14 mouse cellular contexts compared by ENCODE assay signal in genomic region chr19:4713886-4714285, GRCm38 (mm10). TPM values are rescaled to one million over a fixed set of nuclear protein-coding genes. Genes with fewer than 3 reads are reported as not detected.
DNase-seq lines count a peak whose midpoint lies in the region; ATAC-seq lines count a peak whose summit lies in the region.
"Had no signal": no experiment of that assay in that cellular context is flagged by ENCODE, and none has a peak within 500 bp of the region (broad histone marks: within the 10 kb centered on the region; RNA-seq: fewer than 3 reads in every experiment).

No protein-coding gene starts in this region.

- no peaks in the 10 kb centered on the region for H3K9me3 ChIP-seq in forebrain, embryonic 12.5 days
- no peaks in the 10 kb centered on the region for H3K9me3 ChIP-seq in hindbrain, embryonic 14.5 days (ENCODE audit: control insufficient read depth, low read length)
- H3K9me3 ChIP-seq in midbrain, embryonic 16.5 days (replicated peaks; ENCODE audit: control insufficient read depth, low read length, poor library complexity, severe bottlenecking), result no peaks in the 10 kb centered on the region
- H3K9me3 ChIP-seq: heart, embryonic 15.5 days; limb, embryonic 12.5 days had no signal

- H3K4me1 ChIP-seq in forebrain, embryonic 12.5 days, result peaks cover 35% of the 10 kb centered on the region
- peaks cover 33% of the 10 kb centered on the region for H3K4me1 ChIP-seq in hindbrain, embryonic 14.5 days (replicated peaks; ENCODE audit: control insufficient read depth, insufficient read depth, low read length)
- peaks cover 32% of the 10 kb centered on the region for H3K4me1 ChIP-seq in midbrain, embryonic 16.5 days (ENCODE audit: control insufficient read depth, insufficient read depth, low read length)

- ATAC-seq in forebrain, embryonic 12.5 days (ENCODE audit: low FRiP score), result no peak
- no peak for ATAC-seq in hindbrain, embryonic 14.5 days (ENCODE audit: low FRiP score)
- no peak for ATAC-seq in midbrain, embryonic 16.5 days

- H3K9ac ChIP-seq in forebrain, embryonic 12.5 days, result peak overlapping the region; percentile 93; the same call in 1 of the 2 replicates
- H3K9ac ChIP-seq in hindbrain, embryonic 14.5 days, result peak overlapping the region; percentile 95
- H3K9ac ChIP-seq in midbrain, embryonic 16.5 days (ENCODE audit: low read depth, low read length), result peak overlapping the region; percentile 93
- H3K9ac ChIP-seq: heart, embryonic 15.5 days; limb, embryonic 12.5 days had no signal

- peak overlapping the region; percentile 82; the same call in 1 of the 2 replicates for H3K4me3 ChIP-seq in forebrain, embryonic 12.5 days (replicated peaks)
- H3K4me3 ChIP-seq in hindbrain, embryonic 14.5 days (replicated peaks; ENCODE audit: low read length), result peak overlapping the region; percentile 84
- H3K4me3 ChIP-seq in midbrain, embryonic 16.5 days (ENCODE audit: low read depth, low read length), result peak overlapping the region; percentile 87
- H3K4me3 ChIP-seq: heart, embryonic 15.5 days; limb, embryonic 12.5 days had no signal

- H3K4me2 ChIP-seq in forebrain, embryonic 12.5 days, result peak overlapping the region; percentile 88
- peak overlapping the region; percentile 61 for H3K4me2 ChIP-seq in hindbrain, embryonic 14.5 days (replicated peaks)
- peak overlapping the region; percentile 86 for H3K4me2 ChIP-seq in midbrain, embryonic 16.5 days (ENCODE audit: low read length)
- H3K4me2 ChIP-seq: heart, embryonic 15.5 days; limb, embryonic 12.5 days had no signal

- DNase-seq in embryo, embryonic 11 days, result peak; percentile 14
- DNase-seq in embryo, embryonic 9.5 days (ENCODE audit: extremely low spot score), result no peak
- DNase-seq in hindbrain, embryonic 14.5 days (ENCODE audit: low spot score), result no peak
- no peak for DNase-seq in thymus, postnatal 0 days (ENCODE audit: low spot score)
- no peak for DNase-seq in cerebellum, adult 8-10 months
- DNase-seq in cerebellum, adult 11 months, result no peak
- DNase-seq: cerebellum, postnatal 10 days; kidney, postnatal 14 days; lung, postnatal 36 days; thymus, postnatal 25 days had no signal

- peaks cover 30% of the 10 kb centered on the region for H3K27me3 ChIP-seq in forebrain, embryonic 12.5 days
- H3K27me3 ChIP-seq in hindbrain, embryonic 14.5 days (ENCODE audit: control insufficient read depth, insufficient read depth, low read length), result no peaks in the 10 kb centered on the region
- no peaks in the 10 kb centered on the region for H3K27me3 ChIP-seq in midbrain, embryonic 16.5 days (ENCODE audit: control insufficient read depth, insufficient read depth, low read depth, low read length)

- no peak overlapping the region for H3K27ac ChIP-seq in forebrain, embryonic 12.5 days
- H3K27ac ChIP-seq in hindbrain, embryonic 14.5 days, result no peak overlapping the region
- H3K27ac ChIP-seq in midbrain, embryonic 16.5 days (ENCODE audit: low read length), result no peak overlapping the region
- H3K27ac ChIP-seq: heart, embryonic 15.5 days; limb, embryonic 12.5 days had no signal

- H3K36me3 ChIP-seq in forebrain, embryonic 12.5 days (replicated peaks), result 0 out of 2 replicates have a peak, but pooled peaks cover 2% of the 10 kb centered on the region
- H3K36me3 ChIP-seq in hindbrain, embryonic 14.5 days (replicated peaks; ENCODE audit: control insufficient read depth, insufficient read depth), result peaks cover 7% of the 10 kb centered on the region; the same call in 1 of the 2 replicates
- no peaks in the 10 kb centered on the region for H3K36me3 ChIP-seq in midbrain, embryonic 16.5 days (ENCODE audit: control insufficient read depth, insufficient read depth, low read length)
- H3K36me3 ChIP-seq: heart, embryonic 15.5 days; limb, embryonic 12.5 days had no signal

- 69% methylated on average over 3 of the region's 3 CpGs for WGBS in forebrain, embryonic 12.5 days
- 35% methylated on average over 3 of the region's 3 CpGs for WGBS in hindbrain, embryonic 14.5 days
- WGBS in midbrain, embryonic 16.5 days, result 43% methylated on average over 3 of the region's 3 CpGs

RNA-seq across cellular contexts. Expression of gene Sptbn2, which starts 2.9 kb away (rescaled TPM):
- polyA plus RNA-seq in forebrain, embryonic 12.5 days (2016; fragmentation: Nextera tagmentation; extraction: Ambion mirVana), result 25.2 and 27.3 TPM in 2 replicates
- 38.3 and 38.4 TPM in 2 replicates for polyA plus RNA-seq in hindbrain, embryonic 14.5 days (2014; fragmentation: Nextera tagmentation; extraction: Ambion mirVana)
- 32.2 and 32.4 TPM in 2 replicates for polyA plus RNA-seq in midbrain, embryonic 16.5 days (2015; fragmentation: Nextera tagmentation; extraction: Ambion mirVana)
- polyA plus RNA-seq in thymus, postnatal 0 days (2015; fragmentation: Nextera tagmentation; extraction: Ambion mirVana), result 0.09 and 0.13 TPM in 2 replicates

RNA-seq across cellular contexts. Expression of gene Gm960, which starts 15.4 kb away (rescaled TPM):
- 4.5 and 5.4 TPM in 2 replicates for polyA plus RNA-seq in forebrain, embryonic 12.5 days (2016; fragmentation: Nextera tagmentation; extraction: Ambion mirVana)
- polyA plus RNA-seq in hindbrain, embryonic 14.5 days (2014; fragmentation: Nextera tagmentation; extraction: Ambion mirVana), result 5.4 and 6.3 TPM in 2 replicates
- polyA plus RNA-seq in midbrain, embryonic 16.5 days (2015; fragmentation: Nextera tagmentation; extraction: Ambion mirVana), result 5.4 and 6.6 TPM in 2 replicates
- 1.9 and 2.8 TPM in 2 replicates for polyA plus RNA-seq in thymus, postnatal 0 days (2015; fragmentation: Nextera tagmentation; extraction: Ambion mirVana)

RNA-seq across cellular contexts. Expression of gene Rbm4b, which starts 42.4 kb away (rescaled TPM):
- polyA plus RNA-seq in forebrain, embryonic 12.5 days (2016; fragmentation: Nextera tagmentation; extraction: Ambion mirVana), result 151 and 159 TPM in 2 replicates
- polyA plus RNA-seq in hindbrain, embryonic 14.5 days (2014; fragmentation: Nextera tagmentation; extraction: Ambion mirVana), result 132 and 136 TPM in 2 replicates
- polyA plus RNA-seq in midbrain, embryonic 16.5 days (2015; fragmentation: Nextera tagmentation; extraction: Ambion mirVana), result 149 and 164 TPM in 2 replicates
- 39.1 and 49.0 TPM in 2 replicates for polyA plus RNA-seq in thymus, postnatal 0 days (2015; fragmentation: Nextera tagmentation; extraction: Ambion mirVana)

Comparison
In these comparisons a context has a peak if more than half of its experiments do, and no peak if none do; other contexts are left out.
1. RNA of gene Sptbn2, which starts 2.9 kb away (polyA plus RNA-seq): 38.3 to 38.4 TPM in hindbrain, embryonic 14.5 days, 32.2 to 32.4 TPM in midbrain, embryonic 16.5 days and 25.2 to 27.3 TPM in forebrain, embryonic 12.5 days; 0.09 to 0.13 TPM in thymus, postnatal 0 days; every median in the first group is over 10 times any median in the second.
2. Peak in every context shown above with its lines, with median percentiles within 50 percentile points of each other: H3K4me2 ChIP-seq, H3K4me3 ChIP-seq and H3K9ac ChIP-seq.